Mouse (Mus musculus) frontal cortex, postnatal 14 days (tissue): ENCODE results near the gene Cfh.
"Not testable (repeated sequence)": the region's sequence is repeated elsewhere in the genome, so short reads cannot be mapped to it uniquely, and the experiment has no call there.

Experiments used
- DNase-seq, 2 experiments: peaks; one replicate each; pipeline ENCODE4 v3.0.0; 2022; ENCODE audit warnings: low spot score in 2 of 2

Gene Cfh

DNA sequence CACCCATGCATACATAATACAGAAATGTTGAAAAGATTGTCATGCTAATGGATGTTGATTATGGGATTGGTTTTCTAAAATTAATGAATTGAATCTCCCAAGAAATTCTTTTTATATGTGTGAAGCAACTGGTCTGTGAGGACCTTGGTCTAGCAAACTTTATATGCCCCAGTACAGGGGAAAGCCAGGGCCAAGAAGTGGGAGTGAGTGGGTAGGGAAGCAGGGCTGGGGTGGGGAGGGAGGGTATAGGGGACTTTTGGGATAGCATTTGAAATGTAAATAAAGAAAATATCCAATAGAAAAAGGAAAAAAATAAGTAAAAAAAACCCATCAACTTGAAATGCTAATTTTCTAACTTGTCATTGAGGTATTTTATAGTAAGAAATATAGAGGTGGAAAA is at the start of gene Cfh:
Gene Cfh, minus strand, starts transcription at position 101 of the 400 bp plus-strand sequence.
- not testable (repeated sequence) for DNase-seq

DNA sequence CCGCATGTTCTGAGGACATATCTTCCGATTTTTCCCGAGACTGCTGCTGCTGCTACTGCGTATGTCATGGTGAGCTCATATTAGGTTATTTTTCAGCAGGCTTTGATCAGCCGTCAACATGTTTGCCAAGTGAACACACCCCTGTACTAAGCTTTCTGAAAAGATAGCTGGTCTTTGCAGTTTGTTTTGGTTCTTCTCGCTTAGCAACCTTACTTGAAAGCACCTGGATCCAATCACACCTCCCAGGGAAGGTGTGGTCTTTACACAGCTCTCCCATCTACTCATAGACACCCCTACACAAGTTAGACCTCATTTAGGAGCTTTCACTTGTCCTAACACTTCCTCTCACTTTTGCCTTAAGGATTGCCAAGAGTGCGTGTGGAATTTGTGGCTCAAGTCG is 43.1 kb upstream of the Cfh start:
- DNase-seq: no peak

DNA sequence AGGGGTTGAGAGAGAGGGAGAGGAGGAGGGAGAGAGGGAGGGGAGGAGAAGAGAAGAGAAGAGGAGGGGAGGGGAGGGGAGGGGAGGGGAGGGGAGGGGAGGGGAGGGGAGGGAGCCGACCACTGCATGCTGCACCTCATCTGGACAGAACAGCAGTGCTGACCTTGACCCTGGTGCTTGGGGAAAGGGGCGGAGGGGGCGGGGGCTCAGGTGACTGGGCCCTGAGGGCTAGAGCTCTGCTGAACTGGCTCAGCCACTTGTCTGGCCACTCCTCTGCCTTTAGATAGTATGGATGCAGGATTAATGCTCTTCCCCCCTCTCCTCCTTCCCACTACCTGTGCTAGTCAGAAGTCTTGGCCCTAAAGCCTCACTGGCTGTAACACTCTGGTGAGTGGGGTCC is 41.7 kb upstream of the Cfh start:
- DNase-seq: no peak

DNA sequence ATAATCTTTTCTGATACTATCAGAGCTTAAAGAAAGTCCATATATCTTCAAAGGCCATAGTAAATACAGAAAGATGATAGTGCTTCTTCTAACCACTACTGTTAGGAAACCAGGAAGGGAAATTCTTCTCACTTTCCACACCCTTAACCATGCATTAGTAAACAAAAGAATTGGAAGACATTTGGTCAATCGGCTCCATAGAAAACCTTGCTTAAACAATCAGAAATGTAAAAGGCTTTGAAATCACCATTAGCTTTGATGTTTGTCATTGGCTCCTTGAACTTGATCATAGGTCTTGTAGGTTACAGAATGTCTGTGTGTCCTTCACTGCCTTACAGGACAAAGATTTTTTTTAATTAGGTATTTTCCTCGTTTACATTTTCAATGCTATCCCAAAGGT is 21.8 kb upstream of the Cfh start:
- no peak for DNase-seq

DNA sequence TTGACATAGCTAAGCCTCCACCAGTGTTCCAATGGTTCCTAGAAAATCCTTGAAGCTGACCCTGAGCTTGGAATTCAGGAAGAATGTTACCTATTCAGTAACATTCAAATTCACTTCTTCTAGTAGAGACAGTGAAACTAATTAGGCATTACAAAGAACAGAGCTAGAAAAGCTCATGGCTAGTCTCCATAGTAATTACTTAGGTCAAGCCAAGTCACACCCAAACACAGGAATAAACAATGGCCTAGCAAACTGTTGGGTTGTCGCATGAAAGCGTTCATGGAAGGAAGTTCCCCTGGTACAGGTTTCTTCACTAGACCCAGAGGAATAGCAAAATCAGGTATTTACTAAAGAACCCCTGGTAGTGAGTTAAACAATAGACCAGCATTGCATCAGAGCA is 4.9 kb upstream of the Cfh start:
- not testable (repeated sequence) for DNase-seq

DNA sequence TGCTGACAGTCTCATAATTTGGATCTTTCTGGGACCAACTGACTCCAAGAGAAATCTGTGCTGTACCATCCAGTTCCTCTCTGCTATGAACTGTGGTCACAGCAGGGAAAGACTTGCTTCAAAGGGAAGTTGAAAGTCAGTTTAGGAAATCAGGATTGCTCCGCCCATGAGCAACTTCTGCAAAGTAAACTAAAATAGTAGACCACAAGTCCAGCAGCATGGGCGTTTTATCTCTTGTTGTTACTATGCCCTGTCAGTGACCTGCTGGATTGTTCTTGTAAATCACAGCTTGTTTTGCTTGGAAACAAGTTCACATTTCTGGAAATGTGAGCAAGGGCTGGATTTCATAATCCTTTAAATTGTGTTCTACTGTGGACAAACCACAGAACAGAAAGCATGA is 356 bp downstream of the Cfh start:
- DNase-seq: no peak

DNA sequence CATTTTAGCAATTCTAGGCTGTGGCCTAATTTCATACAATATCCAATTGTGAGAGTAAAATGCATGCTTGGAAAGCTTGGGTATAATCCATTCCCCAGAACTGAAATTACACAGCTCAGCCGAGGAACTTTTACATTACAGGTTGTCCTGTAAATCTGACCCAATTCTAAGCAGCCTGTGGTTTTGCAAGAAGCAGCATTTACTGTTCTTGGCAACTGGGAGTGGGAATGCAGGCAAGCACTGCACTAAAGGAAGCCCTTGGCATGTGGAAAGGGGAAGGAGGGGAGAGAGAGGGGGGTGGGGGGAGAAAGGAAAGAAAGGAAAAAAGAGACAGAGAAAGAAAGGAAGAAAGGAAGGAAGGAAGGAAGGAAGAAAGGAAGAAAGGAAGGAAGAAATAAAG is 3.4 kb downstream of the Cfh start:
- DNase-seq: no peak

DNA sequence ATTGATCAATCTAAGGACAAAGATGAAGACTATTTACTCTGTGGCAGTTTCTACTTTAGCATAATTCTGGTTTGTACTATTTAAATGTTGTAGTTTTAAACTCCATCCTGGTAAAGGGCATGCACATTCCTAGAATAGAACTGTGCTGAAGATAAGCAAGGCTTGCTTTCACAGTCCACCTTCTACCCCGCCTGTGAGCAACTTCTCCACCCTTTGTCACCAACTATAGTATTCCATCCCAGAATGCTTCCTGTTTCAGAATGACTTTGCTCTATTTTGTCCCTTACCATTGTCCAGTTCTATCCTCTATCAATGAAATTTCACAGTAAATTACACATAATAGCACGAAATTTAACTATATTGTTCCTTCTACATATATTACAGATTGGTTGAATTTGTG is 8.1 kb downstream of the Cfh start:
- DNase-seq: no peak

DNA sequence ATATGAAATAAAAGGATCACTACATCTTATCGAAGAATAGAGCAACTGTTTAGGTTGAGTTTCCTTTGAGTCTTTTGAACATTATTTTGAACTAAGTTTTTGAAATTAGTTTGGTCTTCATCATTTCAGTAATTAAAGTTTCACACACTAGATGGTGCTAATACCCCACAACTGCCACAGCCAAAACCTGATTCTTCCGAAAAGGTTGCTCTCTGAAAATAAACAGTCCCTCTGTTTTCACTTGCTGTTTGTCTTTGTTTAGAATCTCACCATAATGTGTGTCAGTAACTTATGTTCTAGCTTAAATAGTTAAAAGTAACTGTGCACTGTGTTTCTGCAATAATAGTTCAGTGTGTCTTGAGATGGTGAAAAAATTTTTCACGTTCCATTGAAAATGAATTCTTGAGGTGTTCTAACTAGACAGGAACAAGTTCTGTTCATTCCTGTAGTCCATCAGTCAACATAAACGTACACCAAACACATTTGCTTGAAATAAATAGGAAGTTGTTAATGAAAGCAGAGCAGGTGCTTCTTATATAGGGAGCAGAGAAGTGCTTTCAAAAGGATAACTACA is 11.9 kb downstream of the Cfh start:
- no peak for DNase-seq

DNA sequence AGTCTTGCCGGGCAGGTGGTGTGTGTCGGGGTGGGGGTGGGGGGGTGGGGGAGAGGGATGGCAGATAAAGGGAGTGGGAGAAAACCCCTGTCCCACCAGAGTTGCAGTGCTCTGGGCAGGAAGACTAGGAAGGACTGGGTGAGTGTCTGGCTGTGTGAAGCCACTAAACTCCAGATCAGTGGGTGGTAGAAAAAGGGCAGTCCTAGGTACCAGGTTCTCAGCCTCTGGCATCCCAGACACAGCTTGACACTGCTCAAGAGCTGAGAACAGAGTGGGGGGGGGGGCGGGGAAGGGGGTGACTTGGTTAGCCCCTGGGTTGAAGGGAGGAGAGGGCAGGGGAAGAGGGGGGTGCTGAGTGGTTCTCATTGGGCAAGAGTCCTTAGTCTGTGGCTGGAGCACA is 24.6 kb downstream of the Cfh start:
- no peak for DNase-seq

DNA sequence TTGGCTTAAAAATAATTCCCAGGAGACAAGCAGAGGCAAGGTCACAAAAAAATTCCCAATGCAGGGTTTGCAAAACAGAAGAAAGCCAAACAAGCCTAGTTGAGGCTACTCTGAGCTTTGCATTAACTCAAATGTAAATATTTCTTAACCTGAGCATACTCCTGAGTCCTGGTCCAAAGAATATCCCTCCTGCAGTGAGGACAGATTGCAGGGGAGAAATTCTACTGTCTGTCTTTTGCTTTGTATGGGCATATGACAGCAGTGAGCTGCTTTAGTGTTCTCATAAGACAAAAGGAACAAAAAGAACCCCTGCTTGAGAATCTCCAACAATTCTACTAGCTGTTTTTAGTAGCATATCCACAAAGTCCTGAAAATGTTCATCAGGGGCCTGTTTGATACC is 114.1 kb downstream of the Cfh start:
- DNase-seq: no peak
